Mouse (Mus musculus): ENCODE results near the gene Arhgef3. TPM values are rescaled to one million over a fixed set of nuclear protein-coding genes. Genes with fewer than 3 reads are reported as not detected.

Gene Arhgef3
- total RNA-seq, 2 experiments from 2014 or later: 27.5 to 37.7 TPM

DNA sequence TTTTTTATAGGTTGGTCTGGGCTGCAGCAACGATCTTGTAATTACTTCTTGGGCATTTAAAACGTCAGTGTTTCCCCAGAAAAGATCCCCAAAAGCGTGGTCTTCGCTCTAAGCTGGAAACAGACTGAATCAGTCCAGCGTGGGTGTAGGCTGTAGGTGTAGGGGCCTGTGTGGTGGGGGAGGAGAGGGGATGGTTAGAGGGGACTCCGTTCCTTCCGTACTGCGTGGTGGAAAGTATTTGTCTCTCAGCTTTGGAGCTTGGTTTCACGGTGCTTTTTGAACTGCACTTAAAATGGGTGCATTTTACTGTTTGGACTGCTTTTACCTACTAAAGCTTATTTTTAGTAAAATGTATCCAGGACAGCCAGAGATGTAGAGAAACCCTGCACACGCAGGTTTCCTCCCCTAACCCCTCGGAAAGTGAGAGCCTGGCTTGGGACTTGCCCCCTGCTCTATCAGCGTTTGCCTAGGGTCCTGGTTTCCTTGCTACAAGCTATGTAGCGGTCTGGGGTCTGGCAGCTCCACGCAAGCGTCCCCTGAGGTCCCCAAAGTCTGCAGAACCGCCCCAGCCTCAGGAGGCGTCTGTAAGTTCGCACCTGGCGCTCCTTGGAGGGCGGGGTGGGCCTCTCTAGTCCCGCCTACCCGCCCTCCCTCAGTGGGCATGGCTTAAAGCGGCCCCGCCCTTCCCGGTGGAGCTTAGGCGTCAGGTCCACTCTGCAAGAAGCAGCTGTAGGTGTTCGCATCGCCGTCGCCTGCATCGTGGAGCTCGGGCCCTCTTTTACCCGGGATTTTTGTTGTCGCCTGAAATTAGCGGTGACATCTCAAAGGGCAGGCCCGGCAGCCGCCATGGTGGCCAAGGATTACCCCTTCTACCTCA lies 220.9 kb downstream of the Arhgef3 start:
- DNase-seq: peak; percentile 82 to 84
- intact Hi-C loops (cut with DNase I): loop anchor here (2.0 kb wide), 1 partner anchor 149 kb away; no protein-coding TSS in a partner anchor

DNA sequence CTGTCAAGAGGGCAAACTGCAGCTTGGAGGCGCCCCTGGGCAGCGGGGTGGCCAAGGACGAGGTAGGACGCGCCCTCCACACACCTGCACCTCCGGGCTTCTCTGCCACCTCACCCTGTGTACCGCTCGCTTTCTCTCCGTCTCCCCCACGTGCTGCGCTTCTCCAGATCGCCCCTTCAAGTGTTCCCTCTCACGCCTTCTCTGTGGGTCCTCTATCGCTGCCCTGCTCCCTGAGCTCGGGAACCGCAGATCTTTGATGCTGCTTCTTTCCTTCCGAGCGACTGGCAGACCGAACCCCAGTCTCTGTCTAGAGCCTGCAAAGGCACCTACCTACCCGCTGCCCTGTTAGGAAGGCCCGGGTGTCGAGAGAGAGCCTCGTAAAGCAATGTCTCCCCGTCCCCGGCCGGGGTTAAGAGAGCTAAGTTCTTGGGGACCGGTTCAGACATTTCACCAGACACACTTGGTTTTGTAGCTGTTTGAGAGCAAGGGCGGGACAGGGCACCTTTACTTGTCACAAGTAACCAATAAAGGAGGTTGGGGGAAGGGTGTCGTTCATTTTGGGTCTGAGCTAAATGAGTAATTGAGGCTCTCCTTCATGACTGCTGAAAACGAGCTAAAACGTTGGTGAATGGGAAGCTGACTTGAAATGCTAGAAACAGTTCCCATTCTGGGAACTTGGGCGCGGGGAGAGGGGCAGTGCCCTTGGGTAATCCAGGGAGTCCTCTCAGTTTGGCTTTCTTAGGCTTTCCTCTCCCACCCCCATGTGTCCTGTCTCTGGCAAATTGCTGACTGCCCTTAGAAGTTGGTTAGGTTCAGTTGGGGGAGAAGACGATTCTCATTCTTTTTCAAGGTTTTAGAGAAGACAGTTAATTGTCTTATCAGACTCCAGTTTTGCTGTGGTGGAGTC lies 221.8 kb downstream of the Arhgef3 start:
- DNase-seq: no peak
- intact Hi-C loops (cut with DNase I): loop anchor here (2.0 kb wide), 1 partner anchor 150 kb away; no protein-coding TSS in a partner anchor

DNA sequence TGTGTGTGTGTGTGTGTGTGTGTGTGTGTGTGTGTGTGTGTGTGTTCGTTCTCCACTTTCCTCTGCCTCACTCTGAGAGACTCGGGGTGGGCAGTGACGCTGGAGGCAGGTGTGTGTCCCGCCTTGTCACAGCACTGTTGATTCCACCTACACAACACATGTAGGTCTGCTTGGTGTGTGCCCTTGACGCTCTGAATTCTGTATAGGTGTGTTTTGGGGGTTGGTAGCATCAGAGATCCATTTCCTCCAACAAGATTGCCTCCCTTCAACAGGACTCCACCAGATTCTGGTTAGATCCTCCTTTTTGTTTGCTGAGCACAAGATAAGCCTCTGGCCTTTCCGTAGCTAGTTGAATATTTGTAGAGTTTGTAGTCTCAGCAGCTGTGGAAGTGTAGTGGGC lies 222.5 kb downstream of the Arhgef3 start:
- DNase-seq: no peak
- intact Hi-C loops (cut with DNase I): loop anchor here (2.0 kb wide), 1 partner anchor 150 kb away; no protein-coding TSS in a partner anchor

DNA sequence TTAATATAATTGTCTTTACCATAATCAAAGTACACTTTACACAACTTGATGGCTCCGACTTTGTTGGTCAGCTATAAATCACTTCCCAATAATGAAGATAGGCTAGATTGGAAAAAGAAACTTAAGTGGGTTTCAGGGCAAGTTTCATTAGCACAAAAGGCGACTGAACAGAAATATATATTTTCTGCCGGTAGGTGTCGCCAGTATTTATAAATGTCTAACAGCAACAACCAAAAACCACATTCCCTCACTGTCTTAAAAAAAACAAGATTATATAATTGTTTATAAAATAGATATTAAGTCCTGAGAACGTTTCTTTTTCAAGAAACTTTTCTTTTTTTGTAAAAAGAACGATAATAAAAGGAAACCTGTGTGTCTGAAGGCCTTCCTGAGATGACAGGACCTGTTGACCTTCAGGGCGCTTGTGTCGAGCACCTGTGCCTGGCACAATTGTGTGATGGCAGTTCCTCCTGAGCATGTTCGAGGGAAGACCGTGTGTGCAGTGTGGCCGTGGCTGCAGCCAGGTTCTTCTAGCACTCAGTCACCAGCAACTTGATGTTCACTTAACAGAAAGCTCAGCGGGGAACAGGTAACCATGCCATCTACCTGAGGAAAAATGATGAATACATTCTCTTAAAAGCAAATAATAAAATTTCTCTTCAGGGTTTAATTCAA lies 223.5 kb downstream of the Arhgef3 start:
- intact Hi-C loops (cut with DNase I): loop anchor here (1.0 to 2.0 kb wide), 2 partner anchors 75 to 107 kb away; no protein-coding TSS in a partner anchor
- peak in 1 of 2 experiments; percentile 50 for DNase-seq

DNA sequence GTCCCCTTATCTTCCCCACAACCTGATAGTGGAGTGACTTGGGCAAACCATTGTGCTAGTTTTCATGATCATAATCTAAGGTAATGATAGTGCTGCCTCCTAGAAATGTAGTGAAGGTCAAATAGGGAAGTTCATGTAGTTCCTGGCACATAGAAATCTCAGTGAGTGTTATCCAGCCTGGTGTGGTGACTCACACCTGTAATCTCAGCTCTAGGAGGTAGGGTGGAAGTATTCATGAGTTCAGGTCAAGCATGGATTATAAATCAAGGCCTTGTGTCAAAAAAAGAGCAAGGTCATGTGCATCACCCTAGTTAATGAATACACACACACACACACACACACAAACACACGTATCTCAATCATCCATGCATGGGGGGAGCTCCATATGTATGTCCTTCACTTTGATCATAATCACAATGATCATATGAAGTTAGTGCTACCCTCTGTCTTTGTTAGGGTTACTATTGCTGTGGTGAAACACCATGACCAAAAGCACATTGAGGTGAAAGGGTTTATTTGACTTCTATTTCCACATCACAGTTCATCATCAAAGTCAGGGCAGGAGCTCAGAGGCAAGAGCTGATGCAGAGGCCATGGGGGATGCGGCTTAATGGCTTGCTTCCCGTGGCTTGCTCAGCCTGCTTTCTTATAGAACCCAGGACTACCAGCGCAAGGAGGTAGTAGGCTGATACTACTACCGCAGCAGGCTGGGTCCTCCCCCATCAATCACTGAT lies 226.2 kb downstream of the Arhgef3 start:
- intact Hi-C loops (cut with DNase I): no loop called here

DNA sequence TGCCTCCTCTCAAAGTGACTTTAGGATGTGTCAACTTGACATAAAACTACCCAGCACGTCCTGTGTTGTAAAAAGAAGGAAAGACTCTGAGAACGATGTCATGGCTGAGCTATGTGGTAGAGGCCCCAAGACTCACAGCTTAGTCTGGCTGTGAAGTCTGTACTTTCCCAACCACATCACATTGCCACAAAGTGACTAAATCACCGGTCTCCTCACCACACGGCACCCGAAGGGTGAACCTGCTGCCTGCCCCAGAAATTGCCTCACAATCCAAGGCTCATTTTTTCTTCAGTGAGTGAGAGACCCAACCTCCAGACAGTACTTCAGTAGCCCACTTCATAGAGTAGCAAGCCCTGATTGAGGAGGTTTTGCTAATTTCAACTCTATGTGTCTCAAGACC lies 226.8 kb downstream of the Arhgef3 start:
- no peak for DNase-seq
- intact Hi-C loops (cut with DNase I): no loop called here

More for the DNA sequence above, 226.2 kb downstream of the Arhgef3 start:
- no peak for DNase-seq

DNA sequence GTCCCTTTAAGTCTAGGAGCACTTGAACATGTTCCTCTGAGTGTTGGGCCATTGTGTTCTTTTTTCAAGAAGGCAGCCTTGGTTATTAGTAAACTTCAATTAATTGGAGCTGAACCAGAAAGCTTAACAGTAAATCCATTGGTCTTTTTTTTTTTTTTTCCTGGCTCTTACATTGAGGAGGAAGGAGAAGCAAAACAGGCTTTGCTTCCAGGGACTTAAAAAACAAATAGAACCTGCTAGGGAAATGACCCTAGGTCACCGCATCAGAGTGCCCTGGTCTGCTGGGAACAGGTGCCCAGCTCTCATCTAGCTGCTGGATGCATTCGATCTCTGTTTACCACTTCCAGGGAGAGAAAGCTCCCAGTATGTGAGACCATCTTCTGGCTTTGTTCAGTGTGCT lies 227.8 kb downstream of the Arhgef3 start:
- intact Hi-C loops (cut with DNase I): no loop called here
- DNase-seq: no peak

DNA sequence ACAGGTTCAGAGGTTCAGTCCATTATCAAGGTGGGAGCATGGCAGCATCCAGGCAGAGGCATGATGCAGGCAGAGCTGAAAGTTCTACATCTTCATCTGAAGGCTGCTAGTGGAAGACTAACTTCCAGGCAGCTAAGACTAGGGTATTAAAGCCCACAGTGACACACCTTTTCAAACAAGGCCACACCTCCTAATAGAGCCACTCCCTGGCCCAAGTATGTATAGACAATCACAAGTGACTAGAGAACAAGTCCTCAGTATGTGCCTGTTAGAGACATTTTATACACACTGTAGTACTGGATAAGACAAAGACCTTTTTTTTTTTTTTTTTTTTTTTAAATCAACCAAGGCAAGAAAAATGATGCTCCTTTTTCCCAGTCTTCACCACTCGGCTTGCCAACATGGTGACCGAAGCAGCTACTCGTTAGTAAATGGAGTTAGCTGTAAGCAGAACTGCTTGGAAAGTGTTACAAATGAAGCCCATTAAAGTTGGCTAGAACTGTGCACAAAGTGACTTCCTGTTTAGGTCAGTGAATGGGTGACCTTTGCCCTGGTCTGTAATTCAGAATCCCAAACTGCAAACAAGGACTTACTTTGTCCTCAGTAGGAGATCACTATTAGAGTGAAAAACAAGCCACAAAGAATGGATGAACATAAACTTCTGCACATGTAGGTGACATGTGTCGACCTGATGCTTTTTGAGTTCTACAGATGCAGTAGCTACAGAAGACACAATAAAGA lies 229.7 kb downstream of the Arhgef3 start:
- DNase-seq: no peak

DNA sequence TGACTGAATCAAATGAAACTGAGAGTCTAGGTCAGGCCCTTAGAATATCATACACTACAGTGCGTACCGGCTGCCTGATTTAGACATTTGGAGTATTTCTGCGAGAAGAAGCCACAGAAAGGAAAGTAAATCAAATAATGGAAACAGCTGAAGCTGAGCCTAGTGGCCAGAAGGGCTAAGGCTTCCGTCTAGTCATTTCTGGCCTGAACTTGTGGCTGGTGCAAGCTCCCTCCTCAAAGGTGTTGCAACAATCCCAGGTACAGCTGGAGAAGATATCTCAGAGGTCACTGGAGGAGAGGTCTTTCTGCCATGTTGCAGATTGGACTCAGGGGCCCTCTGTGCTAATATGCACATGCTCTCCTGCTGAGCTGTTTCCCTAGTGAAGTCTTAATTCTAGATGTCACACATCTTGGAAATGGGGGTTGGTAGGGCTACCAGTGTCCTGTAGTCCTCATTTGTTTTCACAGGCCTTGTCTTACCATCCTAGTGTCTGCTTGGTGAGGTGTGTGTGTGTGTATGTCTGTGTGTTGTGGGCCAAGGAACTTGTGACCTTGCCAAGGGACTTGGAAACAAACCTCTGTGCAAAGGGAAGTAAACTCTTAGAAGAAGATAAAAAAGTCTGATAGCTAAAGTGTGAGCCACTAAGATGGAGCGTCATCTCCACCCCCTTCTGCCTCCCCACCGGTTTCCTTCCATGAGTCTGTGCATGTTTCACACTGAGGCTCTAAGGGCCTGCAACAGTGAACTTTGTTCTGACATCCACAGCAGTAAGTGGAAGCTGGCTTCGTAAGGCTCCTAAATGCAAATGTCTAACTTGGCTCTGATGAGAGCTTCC lies 230.6 kb downstream of the Arhgef3 start:
- DNase-seq: no peak
- intact Hi-C loops (cut with DNase I): no loop called here

More for the DNA sequence above, 229.7 kb downstream of the Arhgef3 start:
- intact Hi-C loops (cut with DNase I): no loop called here

DNA sequence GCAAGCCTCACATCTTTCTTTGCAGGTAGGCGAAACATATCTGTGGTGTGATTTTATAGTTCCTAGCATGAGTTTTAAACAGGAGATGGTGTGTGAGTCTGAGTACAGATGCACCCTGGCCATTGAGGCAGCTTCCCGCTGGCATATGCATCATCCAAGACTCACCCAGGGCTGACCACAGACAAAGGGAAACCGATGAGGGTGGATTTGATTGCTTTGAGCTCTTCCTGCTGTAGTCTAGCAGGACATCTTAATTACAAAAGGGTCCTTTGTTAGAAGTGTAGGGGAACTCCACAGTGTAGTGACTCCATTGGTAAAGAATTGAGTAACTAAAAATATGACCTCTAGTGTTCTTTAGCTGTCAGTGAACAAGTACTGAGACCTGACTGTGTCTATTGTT lies 232.5 kb downstream of the Arhgef3 start:
- intact Hi-C loops (cut with DNase I): no loop called here
- no peak for DNase-seq

DNA sequence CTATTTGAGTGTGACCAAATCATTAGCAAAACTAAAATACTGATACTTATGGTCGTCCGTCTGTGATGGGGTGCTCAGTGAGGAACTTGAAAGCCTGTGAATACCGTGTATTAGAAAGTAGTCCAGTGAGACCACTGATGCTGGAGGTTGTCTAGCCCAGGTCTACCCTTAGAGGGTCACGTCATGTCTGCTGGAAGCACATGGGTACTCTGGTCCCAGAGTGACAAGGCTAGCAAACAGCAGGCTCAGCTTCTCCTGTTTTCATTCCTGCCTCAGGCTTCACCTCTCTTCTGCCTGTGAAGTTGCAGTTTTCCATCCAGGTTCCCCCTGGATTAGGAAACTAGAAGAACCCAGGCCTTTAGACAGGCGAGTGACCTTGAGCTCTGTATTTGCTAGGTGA lies 233.0 kb downstream of the Arhgef3 start:
- intact Hi-C loops (cut with DNase I): no loop called here

DNA sequence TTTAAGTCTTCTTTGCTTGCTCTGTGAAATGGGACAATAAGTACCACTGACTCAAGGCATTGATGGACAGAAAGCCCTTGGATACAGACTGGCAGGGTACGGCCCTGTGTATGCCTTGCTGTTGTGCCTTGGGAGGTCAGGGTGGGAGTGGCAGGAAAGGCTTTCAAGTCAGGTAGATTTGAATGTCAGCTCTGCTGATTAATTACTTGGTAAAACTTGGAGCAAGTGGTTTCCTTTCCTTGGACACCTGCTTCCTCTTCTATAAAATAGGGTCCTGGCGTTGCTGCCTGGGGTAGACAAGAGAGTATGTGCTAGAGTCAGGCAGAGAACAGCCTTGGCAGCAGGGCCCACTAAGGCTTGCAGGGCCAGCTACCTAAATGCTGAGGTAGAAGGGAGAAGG lies 233.4 kb downstream of the Arhgef3 start:
- no peak for DNase-seq
- intact Hi-C loops (cut with DNase I): no loop called here

More for the DNA sequence above, 233.0 kb downstream of the Arhgef3 start:
- DNase-seq: no peak

DNA sequence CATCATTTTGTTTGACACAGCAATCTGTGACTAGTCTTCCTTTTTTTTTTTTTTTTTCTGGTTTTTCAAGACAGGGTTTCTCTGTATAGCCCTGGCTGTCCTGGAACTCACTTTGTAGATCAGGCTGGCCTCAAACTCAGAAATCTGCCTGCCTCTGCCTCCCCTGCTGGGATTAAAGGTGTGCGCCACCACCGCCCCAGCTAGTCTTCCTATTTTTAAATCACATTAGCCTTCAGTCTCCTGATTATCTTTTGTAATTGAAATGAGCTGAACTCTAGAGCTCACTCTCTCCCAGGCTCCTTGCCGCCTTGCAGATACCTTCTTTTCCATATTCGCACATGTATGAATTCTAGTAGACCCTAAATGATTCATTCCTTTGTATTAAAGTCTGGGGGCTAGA lies 234.0 kb downstream of the Arhgef3 start:
- no peak for DNase-seq
- intact Hi-C loops (cut with DNase I): no loop called here

DNA sequence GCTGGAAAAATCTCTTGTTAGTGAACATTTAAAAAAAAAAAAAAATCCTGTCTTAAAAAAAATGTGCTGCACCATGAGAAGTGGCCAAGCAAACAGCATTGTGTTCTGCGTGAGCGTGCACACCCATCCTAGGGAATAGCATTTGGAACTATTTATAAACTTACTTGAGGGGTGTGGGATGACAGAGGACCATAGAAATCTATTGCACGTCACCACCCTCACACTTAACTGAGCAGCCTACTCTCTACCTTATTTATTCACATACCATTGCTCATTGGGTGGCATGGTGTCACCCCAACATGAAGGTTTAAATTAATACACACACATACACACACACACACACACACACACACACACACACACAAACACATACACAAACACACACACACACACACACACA lies 234.4 kb downstream of the Arhgef3 start:
- DNase-seq: no peak
- intact Hi-C loops (cut with DNase I): no loop called here

DNA sequence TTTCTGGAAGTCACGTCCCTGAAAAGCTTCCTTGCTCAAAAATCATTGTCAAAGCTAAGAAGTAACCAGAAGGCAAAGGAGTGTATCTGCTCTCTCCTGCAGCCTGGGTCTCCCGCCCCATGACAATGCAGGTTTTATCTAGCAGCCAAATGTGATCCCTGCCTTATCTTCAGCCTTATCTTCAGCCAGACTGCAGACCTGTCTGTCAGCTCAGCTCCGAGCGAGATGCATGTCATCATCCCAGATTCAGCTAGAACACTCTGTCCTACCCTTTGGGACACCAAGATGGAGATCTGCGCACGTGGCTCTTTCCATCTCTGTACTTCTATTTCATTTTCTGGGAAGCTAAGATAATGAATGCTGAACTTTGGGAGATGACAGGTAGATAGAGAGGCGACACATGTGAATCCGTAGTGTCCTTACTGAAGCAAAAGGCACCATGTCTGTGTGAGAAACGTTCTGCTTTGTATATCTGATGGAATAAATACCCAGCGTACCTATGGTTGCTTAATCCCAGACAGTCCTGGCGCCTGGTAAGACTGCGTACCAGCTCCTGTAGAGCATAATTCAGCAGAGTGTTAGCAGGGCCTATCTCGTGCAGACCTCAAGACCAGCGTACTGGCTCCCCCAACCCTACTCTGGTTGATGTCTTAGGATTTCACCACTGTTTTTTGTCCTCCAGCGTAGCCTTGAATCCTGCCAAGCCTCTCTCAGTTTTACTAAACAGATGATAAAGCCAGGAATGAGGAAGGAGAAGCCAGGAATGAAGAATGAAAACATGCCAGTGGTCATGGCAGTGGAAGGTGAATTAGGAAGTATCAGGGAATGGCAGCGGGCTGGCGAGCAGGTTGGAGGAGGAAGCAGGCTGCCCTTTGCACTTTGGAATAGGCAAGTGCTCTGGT lies 235.4 kb downstream of the Arhgef3 start:
- no peak for DNase-seq
- intact Hi-C loops (cut with DNase I): loop anchor here (5.0 kb wide), 1 partner anchor 42 kb away; no protein-coding TSS in a partner anchor

DNA sequence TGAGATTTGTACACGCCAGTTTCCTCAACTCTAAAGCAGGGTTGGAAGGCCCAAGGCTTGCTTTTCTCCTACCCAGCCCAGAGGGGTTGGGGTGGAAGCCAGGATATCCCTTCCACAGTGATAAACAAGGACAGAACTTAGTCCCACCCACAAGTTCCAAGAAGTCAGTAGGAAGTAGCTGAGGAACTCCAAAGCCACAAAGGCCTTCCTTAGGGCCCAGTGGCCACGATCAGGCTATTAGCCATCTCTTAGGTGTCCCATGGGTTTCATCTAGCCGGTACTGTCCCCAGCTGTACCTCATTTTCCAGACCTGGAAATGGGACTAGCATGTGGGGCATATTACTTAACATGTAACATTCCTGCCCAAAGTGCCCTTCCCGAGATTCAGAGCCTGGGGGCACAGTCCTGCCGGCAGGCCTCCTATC lies 236.4 kb downstream of the Arhgef3 start:
- DNase-seq: peak; percentile 49 to 59
- intact Hi-C loops (cut with DNase I): loop anchor here (5.0 kb wide), 1 partner anchor 41 kb away; no protein-coding TSS in a partner anchor

DNA sequence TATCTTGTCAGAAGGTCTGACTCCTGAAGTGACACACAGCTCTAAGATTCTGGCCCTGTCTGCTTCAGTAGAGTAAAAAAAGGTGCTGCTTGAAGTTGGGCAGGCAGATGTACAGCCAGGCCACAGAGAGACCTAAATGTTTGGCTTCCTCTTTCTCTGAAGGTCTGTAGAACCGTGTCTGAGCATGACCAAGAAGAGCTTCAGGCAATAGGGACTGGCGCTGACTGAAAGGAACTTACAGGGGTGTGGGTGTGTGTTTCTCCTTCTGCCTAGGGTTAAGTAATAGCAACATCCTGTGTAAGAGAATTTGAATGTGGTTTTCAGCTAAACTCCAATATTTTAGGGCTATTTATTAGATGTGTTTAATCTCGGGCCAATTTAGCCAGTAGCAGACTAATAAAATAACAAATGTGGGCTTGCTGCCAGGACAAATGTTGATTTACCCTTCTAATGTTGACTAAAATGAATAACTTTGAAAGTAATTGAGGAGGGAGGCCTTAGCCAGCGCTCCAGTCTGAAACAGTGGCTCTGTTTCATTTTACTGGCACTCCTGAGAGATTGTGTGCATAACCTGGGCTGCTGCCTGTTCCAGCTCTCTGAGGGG lies 236.9 kb downstream of the Arhgef3 start:
- intact Hi-C loops (cut with DNase I): loop anchor here (5.0 kb wide), 1 partner anchor 41 kb away; no protein-coding TSS in a partner anchor

More for the DNA sequence above, 236.9 kb downstream of the Arhgef3 start:
- DNase-seq: peak in 1 of 2 experiments; percentile 39
